Mouse (Mus musculus) mature B cell (primary cell): ENCODE measurements around the gene Lgals4.

Experiments
- in situ Hi-C: fragments of 300-500 bp; cut with MboI; formaldehyde crosslinking; loops from 2 replicates; pipeline ENCODE4 v1.14.3; 2019

Gene Lgals4

GRCm38 (mm10) chr7:28833723-28834347 is at the start of gene Lgals4:
TSS of gene Lgals4 (plus strand) at chr7:28833854.
- in situ Hi-C loops, result no loop called here

GRCm38 (mm10) chr7:28785161-28785560 is 48.5 kb upstream of the Lgals4 start:
- in situ Hi-C loops, result no loop called here

GRCm38 (mm10) chr7:28787884-28788283 is 45.8 kb upstream of the Lgals4 start:
- in situ Hi-C loops, result no loop called here

GRCm38 (mm10) chr7:28788307-28789195 is 45.1 kb upstream of the Lgals4 start, which contains the start of gene Rinl:
TSS of gene Rinl (plus strand) at chr7:28788969.
- in situ Hi-C loops, result no loop called here

GRCm38 (mm10) chr7:28789235-28789634 is 44.4 kb upstream of the Lgals4 start:
- in situ Hi-C loops, result no loop called here

GRCm38 (mm10) chr7:28790066-28790806 is 43.4 kb upstream of the Lgals4 start:
- in situ Hi-C loops, result no loop called here

GRCm38 (mm10) chr7:28791706-28792105 is 41.9 kb upstream of the Lgals4 start:
- in situ Hi-C loops, result no loop called here

- in situ Hi-C loops, result no loop called here
Measured at GRCm38 (mm10) chr7:28792391-28793185, 41.1 kb upstream of the Lgals4 start.

GRCm38 (mm10) chr7:28793834-28794233 is 39.8 kb upstream of the Lgals4 start:
- in situ Hi-C loops, result no loop called here

GRCm38 (mm10) chr7:28794496-28794895 is 39.2 kb upstream of the Lgals4 start:
- in situ Hi-C loops, result no loop called here

GRCm38 (mm10) chr7:28795832-28796231 is 37.8 kb upstream of the Lgals4 start:
- in situ Hi-C loops, result loop anchor here (5.0 kb wide), 1 partner anchor 71 kb away; no protein-coding TSS in a partner anchor

- in situ Hi-C loops, result loop anchor here (5.0 kb wide), 1 partner anchor 71 kb away; no protein-coding TSS in a partner anchor
Measured at GRCm38 (mm10) chr7:28796562-28796975, 37.1 kb upstream of the Lgals4 start.

GRCm38 (mm10) chr7:28799994-28800393 is 33.7 kb upstream of the Lgals4 start:
- in situ Hi-C loops, result loop anchor here (5.0 kb wide), 1 partner anchor 67 kb away; no protein-coding TSS in a partner anchor

GRCm38 (mm10) chr7:28801451-28801850 is 32.2 kb upstream of the Lgals4 start:
- in situ Hi-C loops, result no loop called here

- in situ Hi-C loops, result no loop called here
Measured at GRCm38 (mm10) chr7:28801901-28802670, 31.6 kb upstream of the Lgals4 start.

GRCm38 (mm10) chr7:28802846-28803588 is 30.6 kb upstream of the Lgals4 start:
- in situ Hi-C loops, result no loop called here

- in situ Hi-C loops, result no loop called here
Measured at GRCm38 (mm10) chr7:28803756-28804155, 29.9 kb upstream of the Lgals4 start.

GRCm38 (mm10) chr7:28806869-28807268 is 26.8 kb upstream of the Lgals4 start:
- in situ Hi-C loops, result no loop called here

GRCm38 (mm10) chr7:28807641-28808220 is 25.9 kb upstream of the Lgals4 start:
- in situ Hi-C loops, result no loop called here
